Mouse (Mus musculus) hindbrain, embryonic 12.5 days (tissue): ENCODE data around the gene Syt12. TPM values are rescaled to one million over a fixed set of nuclear protein-coding genes. Genes with fewer than 3 reads are reported as not detected.

Source experiments
- ATAC-seq: fragments of 200-750 bp; cut with Nextera tagmentation; 2 replicates; pipeline ENCODE4 v1.8.0; 2017; ENCODE audit warnings: moderate TSS enrichment; ENCODE audit not compliant: low FRiP score
- H3K27ac ChIP-seq: fragments of 300-500 bp; sonication (generic); 2 replicates; pipeline ENCODE4 v1.5.1; 2016; ENCODE audit warnings: mild to moderate bottlenecking
- H3K27me3 ChIP-seq: fragments of 300-500 bp; sonication (generic); 2 replicates; pipeline ENCODE4 v1.6.1; 2016; ENCODE audit warnings: mild to moderate bottlenecking
- H3K36me3 ChIP-seq: fragments of 300-500 bp; sonication (generic); 2 replicates; pipeline ENCODE4 v1.6.1; 2016; ENCODE audit warnings: mild to moderate bottlenecking
- H3K4me1 ChIP-seq: fragments of 300-500 bp; sonication (generic); 2 replicates; pipeline ENCODE4 v1.6.1; 2016
- H3K4me2 ChIP-seq: fragments of 300-500 bp; sonication (generic); replicated peaks from 2 replicates; pipeline ENCODE4 v1.6.1; 2016; ENCODE audit warnings: mild to moderate bottlenecking
- H3K4me3 ChIP-seq: fragments of 300-500 bp; sonication (generic); 2 replicates; pipeline ENCODE4 v1.5.1; 2016; ENCODE audit warnings: mild to moderate bottlenecking
- H3K9ac ChIP-seq: fragments of 300-500 bp; sonication (generic); 2 replicates; pipeline ENCODE4 v1.6.1; 2016; ENCODE audit warnings: mild to moderate bottlenecking, moderate library complexity
- H3K9me3 ChIP-seq: fragments of 300-500 bp; sonication (generic); replicated peaks from 2 replicates; pipeline ENCODE4 v1.6.1; 2016; ENCODE audit warnings: mild to moderate bottlenecking
- WGBS: fragments of 180-500 bp; shearing (Covaris S2); methylation state at CpG from one replicate; pipeline ENCODE4 v1.1.7; 2016; 5-methylcytosine and 5-hydroxymethylcytosine counted together
- polyA plus RNA-seq: library from polyadenylated mRNA; unstranded; fragments of >200 nt; fragmentation: Nextera tagmentation; extraction: Ambion mirVana; gene quantifications from 2 replicates; pipeline ENCODE4 v1.2.1, GENCODE M21; 2016

Gene Syt12
- polyA plus RNA-seq, 1 experiment from 2014 or later: 1.5 TPM

DNA sequence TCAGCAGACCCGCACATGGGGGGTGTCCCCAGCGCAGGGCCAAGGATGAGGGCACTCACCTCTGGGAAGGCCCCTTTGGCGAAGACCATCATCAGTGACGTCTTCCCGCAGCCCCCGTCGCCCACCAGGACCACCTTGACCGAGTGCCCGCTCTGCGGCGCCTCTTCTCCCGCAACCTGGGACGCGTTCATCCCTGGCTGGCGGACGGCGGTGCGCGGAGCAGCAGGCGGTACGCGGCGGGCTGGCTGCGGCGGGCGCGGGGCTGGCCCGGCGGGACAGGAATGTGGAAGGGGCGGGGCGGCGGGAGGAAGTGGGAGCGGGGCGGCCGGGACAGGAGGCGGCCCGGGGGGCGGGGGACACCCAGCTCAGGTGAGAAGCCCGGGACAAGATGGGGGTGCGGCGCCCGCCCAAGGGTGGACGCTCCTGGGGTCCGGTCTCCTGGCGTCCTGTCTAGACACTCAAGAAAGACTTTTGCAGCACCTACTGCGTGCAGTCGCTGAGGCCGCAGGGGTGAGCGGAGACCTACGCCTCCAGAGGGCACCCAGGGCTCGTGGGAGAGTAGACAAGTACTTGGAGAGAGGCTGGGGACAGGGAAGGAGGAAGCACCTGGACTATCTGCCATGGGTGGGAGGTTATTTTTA is 38.0 kb downstream of the Syt12 start, which contains the start of gene Rhod:
Gene Rhod, minus strand, starts transcription at position 272 of the 641 bp plus-strand sequence.
- peak within 1 kb of the TSS; percentile 91 for H3K4me2 ChIP-seq

DNA sequence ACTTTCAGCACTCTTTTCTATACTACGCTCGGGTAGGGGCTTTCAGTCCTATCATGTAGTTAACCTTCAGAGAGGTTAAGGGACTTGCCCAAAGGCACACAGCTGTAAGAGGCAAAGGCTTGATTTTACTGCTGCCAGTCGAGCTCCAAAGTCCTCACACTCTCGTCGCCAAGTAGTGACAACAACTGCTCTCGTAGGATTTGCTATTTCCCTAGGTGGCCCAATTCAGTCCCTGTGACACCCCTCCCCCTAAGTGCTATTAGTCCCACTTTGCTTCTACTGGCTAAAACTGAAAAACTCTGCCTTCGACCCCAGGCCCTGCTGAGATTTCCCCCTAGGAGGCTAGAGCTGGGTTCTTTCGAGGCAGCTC is 38.5 kb downstream of the Syt12 start:
- 8% methylated on average over 8 of the region's 8 CpGs for WGBS
- no peak for ATAC-seq
- Histone ChIP-seq H3K36me3 (no peaks in the 10 kb centered on the region), H3K4me1 (peaks cover 17% of the 10 kb centered on the region), H3K27me3 (peaks cover 37% of the 10 kb centered on the region), H3K9me3 (no peaks in the 10 kb centered on the region), H3K9ac (peak overlapping the region; percentile 76), H3K4me3 (peak overlapping the region; percentile 56), H3K27ac (no peak overlapping the region), H3K4me2 (peak overlapping the region; percentile 91)

More for the DNA sequence above, 38.0 kb downstream of the Syt12 start, which contains the start of gene Rhod:
- H3K4me1 ChIP-seq: peaks cover 17% of the 10 kb centered on the region
- no peaks in the 10 kb centered on the region for H3K9me3 ChIP-seq
- H3K36me3 ChIP-seq: no peaks in the 10 kb centered on the region
- H3K27ac ChIP-seq: no peak within 1 kb of the TSS
- WGBS: under 1% methylated on average over 44 of the region's 51 CpGs
- peak within 1 kb of the TSS; percentile 76 for H3K9ac ChIP-seq
- peak; percentile 33; the same call in 1 of the 2 replicates for ATAC-seq
- peaks cover 37% of the 10 kb centered on the region for H3K27me3 ChIP-seq
- H3K4me3 ChIP-seq: peak within 1 kb of the TSS; percentile 56

DNA sequence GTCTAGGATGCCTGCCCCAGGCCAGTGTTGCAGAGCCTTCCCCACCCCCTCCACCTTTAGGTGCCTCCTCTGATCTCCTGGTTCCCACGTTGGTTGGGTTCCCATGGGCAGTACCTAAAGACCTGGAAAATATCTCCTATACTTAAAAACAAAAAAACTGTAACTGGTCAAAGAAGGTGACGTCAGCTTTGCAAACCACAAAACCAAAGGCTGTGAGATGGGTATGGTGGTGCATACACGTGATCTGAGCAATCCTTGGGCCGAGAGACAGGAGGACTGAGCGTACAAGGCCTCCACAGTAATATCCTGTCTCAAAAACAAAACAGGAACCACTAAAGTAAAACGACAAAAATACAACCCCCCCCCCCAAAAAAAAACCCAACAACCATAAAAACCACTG is 39.4 kb downstream of the Syt12 start:
- H3K4me3 ChIP-seq: no peak overlapping the region
- ATAC-seq: no peak
- H3K27ac ChIP-seq: no peak overlapping the region
- H3K9me3 ChIP-seq: no peaks in the 10 kb centered on the region
- H3K27me3 ChIP-seq: peaks cover 37% of the 10 kb centered on the region
- H3K36me3 ChIP-seq: no peaks in the 10 kb centered on the region
- 74% methylated on average over 6 of the region's 6 CpGs for WGBS
- H3K9ac ChIP-seq: no peak overlapping the region
- no peak overlapping the region for H3K4me2 ChIP-seq
- H3K4me1 ChIP-seq: peaks cover 17% of the 10 kb centered on the region

DNA sequence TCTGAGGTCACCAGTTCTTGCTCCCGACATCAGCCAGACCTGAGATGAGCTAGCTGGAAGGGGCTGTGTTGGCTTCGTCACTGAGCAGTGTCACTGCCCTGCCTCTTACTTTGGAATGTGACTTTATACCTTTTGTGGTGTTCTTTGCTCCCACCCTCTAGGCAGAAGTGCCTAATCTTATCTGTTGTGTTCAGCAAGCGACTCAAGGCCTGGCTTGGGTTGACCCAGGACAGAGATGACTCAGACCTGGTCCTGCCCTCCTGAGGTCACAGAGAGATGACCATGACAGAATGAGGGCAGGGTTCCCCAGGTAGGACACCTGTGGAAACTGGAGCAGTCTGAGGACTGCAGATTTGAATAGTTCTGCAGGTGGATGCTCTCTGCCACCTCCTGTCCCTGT is 41.0 kb downstream of the Syt12 start:
- 93% methylated on average over 3 of the region's 3 CpGs for WGBS
- Histone ChIP-seq H3K4me1 (peaks cover 14% of the 10 kb centered on the region), H3K27ac (no peak overlapping the region), H3K9me3 (no peaks in the 10 kb centered on the region), H3K36me3 (no peaks in the 10 kb centered on the region), H3K27me3 (peaks cover 37% of the 10 kb centered on the region), H3K4me2 (no peak overlapping the region), H3K4me3 (no peak overlapping the region), H3K9ac (no peak overlapping the region)
- ATAC-seq: no peak

DNA sequence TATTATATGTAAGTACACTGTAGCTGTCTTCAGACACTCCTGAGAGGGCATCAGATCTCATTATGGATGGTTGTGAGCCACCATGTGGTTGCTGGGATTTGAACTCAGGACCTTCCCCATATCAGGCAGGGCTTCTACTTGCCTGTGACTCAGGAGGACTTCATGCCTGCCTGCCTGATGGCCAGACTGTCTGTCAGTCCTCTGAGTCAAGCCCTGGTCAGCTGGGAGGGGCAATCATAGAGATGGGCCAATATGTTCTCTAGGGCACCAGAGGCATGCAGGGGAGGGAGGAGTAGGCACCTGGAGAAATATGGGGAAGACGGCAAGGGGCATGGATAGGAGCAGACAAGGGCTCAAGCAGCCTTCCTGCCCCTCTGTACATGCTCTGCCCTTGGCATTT is 42.2 kb downstream of the Syt12 start:
- H3K4me2 ChIP-seq: no peak overlapping the region
- H3K9me3 ChIP-seq: no peaks in the 10 kb centered on the region
- H3K9ac ChIP-seq: no peak overlapping the region
- H3K27me3 ChIP-seq: peaks cover 26% of the 10 kb centered on the region
- H3K36me3 ChIP-seq: no peaks in the 10 kb centered on the region
- 87% methylated on average over 1 of the region's 1 CpGs for WGBS
- H3K27ac ChIP-seq: no peak overlapping the region
- no peak overlapping the region for H3K4me3 ChIP-seq
- ATAC-seq: no peak
- peaks cover 11% of the 10 kb centered on the region for H3K4me1 ChIP-seq

DNA sequence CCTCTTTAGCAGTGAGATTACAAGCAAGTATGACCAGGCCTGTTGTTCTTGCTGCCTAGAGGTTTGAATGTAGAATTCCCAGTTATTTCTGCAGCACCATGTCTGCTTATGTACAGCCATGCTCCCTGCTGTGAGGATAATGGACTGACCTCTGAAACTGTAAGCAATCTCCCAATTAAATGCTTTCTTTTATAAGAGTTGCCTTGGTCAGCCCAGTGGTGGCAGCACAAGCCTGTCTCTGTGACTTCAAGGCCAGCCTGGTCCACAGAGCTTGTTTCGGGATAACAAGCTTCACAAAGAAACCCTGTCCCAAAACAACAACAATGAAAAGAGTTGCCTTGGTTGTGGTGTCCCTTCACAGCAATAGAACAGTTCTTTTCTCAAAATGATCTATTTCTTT is 43.5 kb downstream of the Syt12 start:
- Histone ChIP-seq H3K36me3 (no peaks in the 10 kb centered on the region), H3K9me3 (no peaks in the 10 kb centered on the region), H3K27me3 (peaks cover 14% of the 10 kb centered on the region), H3K9ac (no peak overlapping the region), H3K4me2 (no peak overlapping the region), H3K27ac (no peak overlapping the region), H3K4me3 (no peak overlapping the region), H3K4me1 (no peaks in the 10 kb centered on the region)
- 86% methylated on average over 1 of the region's 1 CpGs for WGBS
- no peak for ATAC-seq

DNA sequence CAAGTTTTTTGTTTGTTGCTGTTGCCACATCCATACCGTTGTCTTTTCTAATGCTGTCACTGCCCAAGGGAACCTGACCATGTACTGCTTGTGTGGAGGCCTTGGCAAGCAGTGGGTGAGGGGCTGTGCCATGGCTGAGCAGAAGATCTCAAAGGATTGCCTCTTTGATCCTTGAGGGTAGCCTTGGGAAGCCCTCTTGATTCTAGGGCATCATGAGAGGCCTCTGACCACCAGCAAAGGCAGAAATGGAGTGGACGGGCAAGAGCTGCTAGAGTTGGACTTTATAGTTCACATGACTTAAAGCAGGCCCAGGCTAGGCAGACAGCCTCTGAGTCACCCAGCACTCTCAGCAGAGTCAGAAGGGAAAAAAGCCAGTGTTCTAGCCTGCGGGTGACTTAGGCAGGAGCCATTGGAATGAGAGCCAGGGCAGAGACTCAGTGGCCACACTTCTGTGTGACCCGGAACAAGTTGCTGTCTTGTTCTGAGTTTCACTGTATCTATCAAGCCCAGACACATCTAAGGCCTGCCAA is 47.1 kb downstream of the Syt12 start:
- WGBS: 92% methylated on average over 4 of the region's 4 CpGs
- no peak for ATAC-seq

DNA sequence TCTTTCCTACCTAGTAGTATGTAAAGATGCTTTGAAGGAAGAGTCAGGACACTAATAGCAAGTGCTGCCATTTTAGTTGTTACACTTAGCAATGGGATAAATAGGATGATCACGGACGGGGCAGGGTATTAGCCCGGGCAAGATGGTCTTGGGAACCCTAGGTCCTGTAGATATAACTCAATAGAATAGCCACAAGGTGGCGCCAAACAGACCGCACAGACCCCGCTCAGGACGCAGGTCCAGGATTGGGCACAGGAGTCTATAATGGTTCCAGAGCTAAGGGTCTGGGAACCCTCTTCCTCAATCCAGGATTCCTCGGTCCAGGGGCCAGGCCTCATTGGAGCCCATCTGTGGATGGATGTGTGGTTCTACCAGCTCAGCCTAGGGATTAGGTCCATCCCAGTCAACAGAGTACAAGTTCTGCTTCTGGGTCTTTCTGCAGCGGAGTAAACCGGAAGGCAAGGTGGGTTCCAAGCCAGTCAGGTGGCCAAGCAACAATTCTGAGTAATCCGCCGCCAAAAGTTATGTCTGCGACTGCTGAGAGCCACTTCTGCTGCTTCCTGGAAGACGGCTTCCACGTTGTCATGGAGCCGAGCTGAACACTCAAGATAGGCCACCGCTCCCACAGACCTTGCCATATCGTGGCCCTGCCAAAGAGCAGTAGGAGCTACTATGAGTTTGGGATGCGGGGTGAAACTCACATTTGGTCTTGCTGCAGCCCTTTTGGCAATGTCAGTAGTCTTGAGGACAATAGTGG is 51.5 kb downstream of the Syt12 start:
- Histone ChIP-seq H3K27me3 (no peaks in the 10 kb centered on the region), H3K4me2 (no peak overlapping the region)

More for the DNA sequence above, 47.1 kb downstream of the Syt12 start:
- Histone ChIP-seq H3K9ac (no peak overlapping the region), H3K27ac (no peak overlapping the region), H3K9me3 (no peaks in the 10 kb centered on the region), H3K36me3 (no peaks in the 10 kb centered on the region), H3K27me3 (no peaks in the 10 kb centered on the region), H3K4me1 (no peaks in the 10 kb centered on the region), H3K4me2 (no peak overlapping the region), H3K4me3 (no peak overlapping the region)

DNA sequence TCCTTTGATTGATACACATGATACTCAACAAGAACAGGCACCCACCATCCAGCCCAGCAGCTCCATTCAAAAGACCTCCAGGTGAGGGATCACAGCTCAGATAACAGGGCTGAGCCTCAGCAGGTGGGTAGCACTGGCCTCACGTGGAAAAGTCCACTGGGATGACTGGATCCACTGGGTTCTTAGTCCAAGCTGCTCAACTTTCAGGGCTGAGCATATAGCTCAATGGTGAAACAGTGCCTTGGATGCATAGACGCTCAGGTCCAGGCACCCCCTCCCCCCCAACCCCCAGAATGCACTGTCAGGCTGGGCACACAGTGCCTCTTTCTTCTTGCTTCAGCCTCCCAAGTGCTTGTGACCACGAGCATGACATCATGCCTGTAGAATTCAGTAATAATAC is 54.2 kb downstream of the Syt12 start:
- no peaks in the 10 kb centered on the region for H3K27me3 ChIP-seq
- ATAC-seq: no peak
- H3K9ac ChIP-seq: no peak overlapping the region
- H3K4me1 ChIP-seq: no peaks in the 10 kb centered on the region
- H3K36me3 ChIP-seq: no peaks in the 10 kb centered on the region
- no peak overlapping the region for H3K4me2 ChIP-seq
- H3K4me3 ChIP-seq: no peak overlapping the region
- no peaks in the 10 kb centered on the region for H3K9me3 ChIP-seq
- H3K27ac ChIP-seq: no peak overlapping the region
- 78% methylated on average over 3 of the region's 3 CpGs for WGBS

More for the DNA sequence above, 51.5 kb downstream of the Syt12 start:
- no peaks in the 10 kb centered on the region for H3K4me1 ChIP-seq
- ATAC-seq: no peak
- no peaks in the 10 kb centered on the region for H3K9me3 ChIP-seq
- H3K9ac ChIP-seq: no peak overlapping the region
- H3K36me3 ChIP-seq: no peaks in the 10 kb centered on the region
- 74% methylated on average over 19 of the region's 19 CpGs for WGBS
- no peak overlapping the region for H3K27ac ChIP-seq
- H3K4me3 ChIP-seq: no peak overlapping the region

DNA sequence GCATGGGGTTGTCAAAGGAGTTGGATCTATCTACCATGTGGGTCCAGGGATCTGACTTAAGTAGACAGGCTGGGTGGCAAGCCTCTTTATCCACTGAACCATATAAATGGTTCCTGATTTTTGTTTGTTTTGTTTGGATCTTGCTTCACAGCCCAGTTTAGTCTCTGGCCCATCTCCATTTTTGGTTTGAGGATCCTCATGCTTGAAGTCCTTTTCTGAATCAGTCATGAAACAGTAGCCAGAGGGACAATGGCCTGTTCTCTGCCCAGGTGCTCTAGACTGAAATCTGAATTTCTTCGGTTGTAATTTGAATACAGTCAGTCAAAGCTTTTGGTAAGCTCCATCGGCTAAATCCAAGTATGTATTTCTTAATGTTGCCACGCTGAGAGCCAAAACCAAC is 54.7 kb downstream of the Syt12 start:
- H3K4me3 ChIP-seq: no peak overlapping the region
- no peaks in the 10 kb centered on the region for H3K36me3 ChIP-seq
- H3K4me1 ChIP-seq: no peaks in the 10 kb centered on the region
- no peak overlapping the region for H3K4me2 ChIP-seq
- ATAC-seq: no peak
- 96% methylated on average over 3 of the region's 3 CpGs for WGBS
- H3K9me3 ChIP-seq: no peaks in the 10 kb centered on the region
- no peak overlapping the region for H3K27ac ChIP-seq
- no peaks in the 10 kb centered on the region for H3K27me3 ChIP-seq
- H3K9ac ChIP-seq: no peak overlapping the region

DNA sequence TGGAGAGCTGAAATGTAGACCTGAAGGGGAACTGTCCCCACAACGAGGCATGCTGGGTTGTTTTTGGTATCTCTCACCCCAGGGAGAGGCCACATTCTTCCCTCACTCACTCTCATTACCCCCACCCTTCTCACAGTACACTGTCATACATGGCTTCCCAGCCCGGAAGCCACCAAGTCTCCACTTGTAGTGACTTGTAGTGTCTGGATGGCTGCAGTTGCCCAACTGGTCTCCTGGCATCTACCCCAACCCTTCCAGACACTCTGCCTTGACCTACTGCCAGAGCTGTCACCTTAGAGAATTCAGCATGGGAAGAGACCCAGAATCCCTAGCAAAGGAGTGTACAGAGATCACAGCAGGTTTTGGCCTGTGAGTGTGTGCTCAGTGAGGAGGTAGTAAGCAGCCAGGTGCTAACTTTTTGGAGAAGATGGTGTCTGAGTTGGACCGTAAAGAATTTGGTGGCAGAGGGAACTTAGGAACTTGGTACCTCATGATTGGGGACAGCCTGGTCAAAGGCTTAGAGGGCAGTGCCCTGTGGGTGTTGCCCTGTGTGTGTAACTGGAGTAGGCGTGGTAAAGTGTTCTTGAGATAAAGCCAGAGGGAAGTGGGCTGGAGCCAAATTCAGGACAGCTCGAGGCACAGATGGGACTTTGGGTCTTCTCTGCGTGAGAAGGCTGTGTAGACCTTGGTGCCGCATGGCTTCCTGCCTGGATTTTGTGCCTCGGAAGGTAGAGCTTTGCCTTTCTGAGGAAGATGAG is 56.9 kb downstream of the Syt12 start:
- no peak overlapping the region for H3K4me2 ChIP-seq
- H3K4me1 ChIP-seq: no peaks in the 10 kb centered on the region
- no peaks in the 10 kb centered on the region for H3K27me3 ChIP-seq
- no peak overlapping the region for H3K4me3 ChIP-seq
- ATAC-seq: no peak
- no peaks in the 10 kb centered on the region for H3K36me3 ChIP-seq
- H3K9me3 ChIP-seq: no peaks in the 10 kb centered on the region
- H3K27ac ChIP-seq: no peak overlapping the region
- H3K9ac ChIP-seq: no peak overlapping the region
- WGBS: 91% methylated on average over 8 of the region's 8 CpGs

DNA sequence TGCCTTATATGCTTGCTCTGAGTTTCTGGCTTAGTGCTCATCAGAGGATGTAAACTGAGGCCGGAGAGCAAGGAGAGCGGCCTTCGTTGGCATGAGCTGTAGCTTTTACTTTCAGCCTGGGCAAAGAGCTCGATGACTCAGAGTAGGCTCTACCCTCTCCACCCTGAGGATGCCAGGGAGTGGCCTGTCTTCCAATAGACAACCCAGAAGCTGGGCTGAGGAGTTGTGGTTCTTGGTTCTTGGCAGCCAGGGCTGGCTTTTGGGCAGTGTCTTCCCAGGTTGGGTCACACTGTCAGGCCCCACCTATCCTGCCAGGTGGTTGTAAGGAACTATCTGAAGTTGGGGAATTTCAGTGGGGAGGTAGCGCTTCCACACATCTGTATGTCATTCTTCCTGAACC is 57.5 kb downstream of the Syt12 start:
- no peak overlapping the region for H3K4me3 ChIP-seq
- H3K9ac ChIP-seq: no peak overlapping the region
- ATAC-seq: no peak
- H3K4me2 ChIP-seq: no peak overlapping the region
- no peaks in the 10 kb centered on the region for H3K36me3 ChIP-seq
- H3K4me1 ChIP-seq: no peaks in the 10 kb centered on the region
- H3K9me3 ChIP-seq: no peaks in the 10 kb centered on the region
- H3K27me3 ChIP-seq: no peaks in the 10 kb centered on the region
- H3K27ac ChIP-seq: no peak overlapping the region
- WGBS: 93% methylated on average over 5 of the region's 5 CpGs
